Comparison of ENCODE assay signal across 8 mouse cellular contexts in the genomic region with DNA sequence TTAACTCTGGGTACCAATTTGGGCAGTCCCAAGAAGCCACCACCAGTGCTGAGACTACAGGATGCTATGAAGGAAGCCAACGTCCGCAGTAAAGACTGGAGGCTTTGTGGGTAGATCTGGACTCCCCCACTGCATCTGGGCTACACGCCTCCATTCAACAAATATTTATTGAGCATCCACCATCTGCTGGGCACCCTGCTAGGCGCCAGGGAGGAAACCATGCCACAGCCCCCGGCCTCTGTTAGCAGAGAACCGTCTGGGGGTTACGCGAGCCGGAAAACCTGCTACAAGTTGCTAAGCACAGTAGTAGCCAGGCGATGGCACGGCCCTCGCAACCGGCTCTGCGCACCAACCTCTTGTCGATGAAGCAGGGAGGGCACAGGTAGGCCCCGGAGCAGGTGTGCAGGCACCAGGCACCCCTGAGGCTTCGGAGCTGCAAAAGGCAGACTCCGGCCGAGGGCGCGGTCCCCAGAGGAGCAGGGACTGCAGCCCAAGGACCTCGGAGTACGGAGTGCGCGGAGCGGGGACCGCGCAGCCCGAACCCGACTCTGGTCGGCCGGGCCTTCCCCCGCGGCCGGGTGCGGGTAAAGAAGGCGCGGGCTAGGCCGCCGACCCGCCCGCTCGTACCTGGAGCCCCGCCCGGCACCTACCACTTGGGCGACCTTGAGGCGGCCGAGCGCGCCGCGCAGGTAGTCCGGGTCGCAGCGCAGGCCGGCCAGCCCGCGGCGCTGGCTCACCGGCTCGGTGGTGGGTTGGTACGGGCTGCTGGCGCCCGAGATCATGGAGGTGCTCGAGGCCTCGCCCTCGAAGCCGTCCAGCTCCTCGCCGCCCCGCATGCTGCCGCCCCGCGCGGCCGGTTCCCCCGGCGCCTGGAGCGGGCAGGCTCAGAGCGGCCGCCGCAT. TPM values are rescaled to one million over a fixed set of nuclear protein-coding genes. Genes with fewer than 3 reads are reported as not detected.
A peak's percentile ranks its signal among the peaks of the same experiment; 100 is the strongest.
DNase-seq lines count a peak whose midpoint lies in the region; ATAC-seq and TF ChIP-seq lines count a peak whose summit lies in the region.

No protein-coding gene starts in this region.

- ATAC-seq in liver, embryonic 13.5 days (ENCODE audit: low read depth) = peak; percentile 69

- WGBS in kidney, adult 2 months = under 1% methylated on average over 82 of the region's 82 CpGs
- WGBS in liver, embryonic 13.5 days (ENCODE audit: insufficient replicate concordance) = 1% methylated on average over 82 of the region's 82 CpGs

- peak overlapping the region; percentile 77 for H3K4me3 ChIP-seq in kidney, adult 2 months (ENCODE audit: insufficient read depth, low read depth, low read length)
- peak overlapping the region; percentile 69 for H3K4me3 ChIP-seq in liver, embryonic 13.5 days (replicated peaks)
- peak overlapping the region; percentile 29 for H3K4me3 ChIP-seq in myocyte

- H3K79me2 ChIP-seq in myocyte (ENCODE audit: control insufficient read depth, insufficient read depth) = peaks cover 6% of the 10 kb centered on the region

- TF ChIP-seq CTCF in kidney, adult 2 months (conservative IDR thresholded peaks at IDR 0.05; ENCODE audit: insufficient read depth, insufficient read length, low read depth, low read length) = no peak

- H3K36me3 ChIP-seq in kidney, adult 2 months (ENCODE audit: control insufficient read depth, insufficient read depth, low read length) = no peaks in the 10 kb centered on the region
- H3K36me3 ChIP-seq in liver, embryonic 13.5 days = no peaks in the 10 kb centered on the region
- H3K36me3 ChIP-seq in myocyte (ENCODE audit: control insufficient read depth, insufficient read depth) = no peaks in the 10 kb centered on the region

- peak overlapping the region; percentile 29 for H3ac ChIP-seq in myocyte (ENCODE audit: control insufficient read depth, insufficient read length)

- H3K27me3 ChIP-seq in kidney, adult 2 months (replicated peaks; ENCODE audit: control insufficient read depth, insufficient read depth, low read length) = no peaks in the 10 kb centered on the region
- H3K27me3 ChIP-seq in liver, embryonic 13.5 days = peaks cover 28% of the 10 kb centered on the region
- H3K27me3 ChIP-seq in myocyte (ENCODE audit: control insufficient read depth, insufficient read depth, insufficient read length) = no peaks in the 10 kb centered on the region

- peak overlapping the region; percentile 78 for H3K9ac ChIP-seq in liver, embryonic 13.5 days

- no peak for TF ChIP-seq POLR2A in kidney, adult 2 months (IDR thresholded peaks at IDR 0.05; ENCODE audit: low read depth, low read length)
- no peak for TF ChIP-seq POLR2A in myocyte (IDR thresholded peaks at IDR 0.05; ENCODE audit: insufficient read length, low read depth)

- H3K27ac ChIP-seq in kidney, adult 2 months (ENCODE audit: insufficient read depth, low read depth, low read length) = peak overlapping the region; percentile 77
- H3K27ac ChIP-seq in liver, embryonic 13.5 days = no peak overlapping the region

- 0 out of 2 replicates have a peak, but pooled peaks cover 3% of the 10 kb centered on the region for H3K9me3 ChIP-seq in liver, embryonic 13.5 days (replicated peaks)

- DNase-seq in thymus, adult 18-20 months = peak; percentile 21 to 28
- DNase-seq in thymus, postnatal 25 days = no peak
- peak; percentile 66 to 68 for DNase-seq in cerebellum, postnatal 14 days
- DNase-seq in heart, adult 9 months (ENCODE audit: low spot score in 2 of 2) = peak; percentile 26 to 42
- peak; percentile 72 for DNase-seq in kidney, adult 2 months
- peak; percentile 16 for DNase-seq in liver, embryonic 13.5 days
- DNase-seq in testis, postnatal 10 days (ENCODE audit: low spot score) = peak; percentile 64

- peaks cover 7% of the 10 kb centered on the region; the same call in 1 of the 2 replicates for H3K4me1 ChIP-seq in kidney, adult 2 months (ENCODE audit: control insufficient read depth, insufficient read depth, low read length)
- peaks cover 13% of the 10 kb centered on the region for H3K4me1 ChIP-seq in liver, embryonic 13.5 days (replicated peaks)

- peak overlapping the region; percentile 91 for H3K4me2 ChIP-seq in liver, embryonic 13.5 days
- peak overlapping the region; percentile 83 for H3K4me2 ChIP-seq in myocyte (ENCODE audit: low read depth)

TF ChIP-seq in myocyte, 11 proteins besides CTCF, POLR2A, EP300 and RAD21:
- TF ChIP-seq TCF12 (IDR thresholded peaks at IDR 0.05; ENCODE audit: insufficient read depth, poor library complexity, severe bottlenecking) = no peak
- no peak for TF ChIP-seq POLR2AphosphoS2 (IDR thresholded peaks at IDR 0.05; ENCODE audit: insufficient read length, low read depth)
- no peak for TF ChIP-seq CEBPB (IDR thresholded peaks at IDR 0.05; ENCODE audit: insufficient read depth, poor library complexity, severe bottlenecking)
- no peak for TF ChIP-seq REST (IDR thresholded peaks at IDR 0.05; ENCODE audit: insufficient read depth, insufficient read length)
- no peak for TF ChIP-seq MYOG (IDR thresholded peaks at IDR 0.05; ENCODE audit: control insufficient read depth in 1 of 3, insufficient read depth in 1 of 3, insufficient read length in 2 of 3, low read depth in 2 of 3)
- TF ChIP-seq MAX (IDR thresholded peaks at IDR 0.05; ENCODE audit: low read depth) = no peak
- no peak for TF ChIP-seq TCF3 (IDR thresholded peaks at IDR 0.05; ENCODE audit: insufficient read length, low read depth)

RNA-seq across cellular contexts. Expression of a gene that starts 0.6 kb away (rescaled TPM):
- polyA plus RNA-seq in kidney, adult 2 months (2012; rRNA removed) = 31.4 and 32.4 TPM in 2 replicates
- polyA plus RNA-seq in liver, embryonic 13.5 days (2015; fragmentation: Nextera tagmentation; extraction: Ambion mirVana) = 0.40 and 0.56 TPM in 2 replicates
- 5.5 TPM for polyA plus RNA-seq in myocyte (2012; fragmentation: generic; extraction: Trizol)

RNA-seq across cellular contexts. Expression of a gene that starts 47.8 kb away (rescaled TPM):
- 14.7 and 20.3 TPM in 2 replicates for polyA plus RNA-seq in kidney, adult 2 months (2012; rRNA removed)
- 13.5 and 16.2 TPM in 2 replicates for polyA plus RNA-seq in liver, embryonic 13.5 days (2015; fragmentation: Nextera tagmentation; extraction: Ambion mirVana)
- 45.0 TPM for polyA plus RNA-seq in myocyte (2012; fragmentation: generic; extraction: Trizol)

RNA-seq across cellular contexts. Expression of a gene that starts 55.8 kb away (rescaled TPM):
- polyA plus RNA-seq in kidney, adult 2 months (2012; rRNA removed) = 53.3 and 60.4 TPM in 2 replicates
- 20.9 and 23.5 TPM in 2 replicates for polyA plus RNA-seq in liver, embryonic 13.5 days (2015; fragmentation: Nextera tagmentation; extraction: Ambion mirVana)
- polyA plus RNA-seq in myocyte (2012; fragmentation: generic; extraction: Trizol) = 28.6 TPM
